Mouse (Mus musculus) kidney, postnatal 14 days (tissue): ENCODE results near the gene Gm20683.

ENCODE experiments used
- DNase-seq: peaks from one replicate; pipeline ENCODE4 v3.0.0; 2022; ENCODE audit warnings: mixed read lengths

Gene Gm20683

GRCm38 (mm10) chr17:25839455-25840235 lies 1.9 kb downstream of the Gm20683 start:
- DNase-seq: peak; percentile 64

- no peak for DNase-seq
Measured at GRCm38 (mm10) chr17:25838904-25839303, 2.7 kb downstream of the Gm20683 start.

- no peak for DNase-seq
Measured at GRCm38 (mm10) chr17:25837533-25837932, 4.0 kb downstream of the Gm20683 start.

- DNase-seq: peak; percentile 85
Measured at GRCm38 (mm10) chr17:25837076-25837410, 4.5 kb downstream of the Gm20683 start, which contains the start of gene Rhbdl1. Gene Rhbdl1 (minus strand): TSS chr17:25837295.

GRCm38 (mm10) chr17:25836397-25837075 lies 5.0 kb downstream of the Gm20683 start:
- DNase-seq: peak; percentile 64

GRCm38 (mm10) chr17:25835816-25836215 lies 5.7 kb downstream of the Gm20683 start:
- no peak for DNase-seq

- no peak for DNase-seq
Measured at GRCm38 (mm10) chr17:25835301-25835700, 6.3 kb downstream of the Gm20683 start.

GRCm38 (mm10) chr17:25834595-25835222 lies 6.9 kb downstream of the Gm20683 start:
- DNase-seq: no peak

GRCm38 (mm10) chr17:25833961-25834594 lies 7.5 kb downstream of the Gm20683 start:
- peak; percentile 73 for DNase-seq

- peak; percentile 97 for DNase-seq
Measured at GRCm38 (mm10) chr17:25833291-25833663, 8.3 kb downstream of the Gm20683 start, which contains the start of gene Stub1. Gene Stub1 (minus strand): TSS chr17:25833404.

GRCm38 (mm10) chr17:25832436-25833290 lies 8.9 kb downstream of the Gm20683 start:
- peak; percentile 100 for DNase-seq

GRCm38 (mm10) chr17:25831451-25832281 lies 9.9 kb downstream of the Gm20683 start:
- no peak for DNase-seq

GRCm38 (mm10) chr17:25830806-25831431 lies 10.6 kb downstream of the Gm20683 start:
- DNase-seq: no peak

- DNase-seq: no peak
Measured at GRCm38 (mm10) chr17:25830200-25830753, 11.3 kb downstream of the Gm20683 start.

- DNase-seq: no peak
Measured at GRCm38 (mm10) chr17:25829558-25830017, 12.0 kb downstream of the Gm20683 start.

- peak; percentile 88 for DNase-seq
Measured at GRCm38 (mm10) chr17:25828712-25829557, 12.6 kb downstream of the Gm20683 start, which contains the start of gene Jmjd8. Gene Jmjd8 (plus strand): TSS chr17:25828867.

- DNase-seq: no peak
Measured at GRCm38 (mm10) chr17:25828223-25828594, 13.4 kb downstream of the Gm20683 start.

- DNase-seq: no peak
Measured at GRCm38 (mm10) chr17:25827546-25828222, 13.9 kb downstream of the Gm20683 start.

GRCm38 (mm10) chr17:25827011-25827410 lies 14.6 kb downstream of the Gm20683 start:
- no peak for DNase-seq
